Mouse (Mus musculus): ENCODE measurements at regions not wholly inside any gene's neighbourhood (a gene's known extent, or its start where the extent isn't known, plus 50 kb on each side); places are given as distances from the start of the nearest gene placed in this dataset.

GRCm38 (mm10) chr13:52239563-52239962 is 291.5 kb downstream of the Diras2 start:
- TF ChIP-seq POU5F1 (IDR thresholded peaks at IDR 0.05; ENCODE audit: borderline replicate concordance, low read length) (no peak), CTCF (conservative IDR thresholded peaks at IDR 0.05; ENCODE audit: low read length) (no peak)

Measured in E14TG2a.4 (cell line).